Mouse (Mus musculus) stomach, postnatal 0 days (tissue): ENCODE measurements at regions not wholly inside any gene's neighbourhood (a gene's known extent, or its start where the extent isn't known, plus 50 kb on each side); places are given as distances from the start of the nearest gene placed in this dataset.

Source experiments
- CTCF ChIP-seq: IDR thresholded peaks from 2 replicates; pipeline ENCODE4 v1.5.1; 2016; ENCODE audit warnings: antibody characterized with exemption, low read depth, mild to moderate bottlenecking, moderate library complexity
- EP300 ChIP-seq: optimal IDR thresholded peaks from 2 replicates; pipeline ENCODE3; 2016; ENCODE audit warnings: antibody characterized with exemption

GRCm38 (mm10) chr13:111361456-111361855 is 106.6 kb downstream of the Actbl2 start:
- TF ChIP-seq CTCF (no peak), EP300 (no peak)
